Mouse (Mus musculus): Measurements from ENCODE around the gene Ift81.

The Ift81 gene

GRCm38 (mm10) chr5:122625565-122626252 is 11.4 kb upstream of the Ift81 start:
- 85% methylated on average over 14 of the region's 14 CpGs for WGBS

GRCm38 (mm10) chr5:122624952-122625479 is 10.7 kb upstream of the Ift81 start:
- WGBS, result 88% methylated on average over 11 of the region's 11 CpGs

- 60% methylated on average over 9 of the region's 9 CpGs for WGBS
These were observed 9.5 kb upstream of the Ift81 start for GRCm38 (mm10) chr5:122623861-122624260.

GRCm38 (mm10) chr5:122622526-122622925 is 8.2 kb upstream of the Ift81 start:
- WGBS, result 88% methylated on average over 5 of the region's 5 CpGs

GRCm38 (mm10) chr5:122621376-122621886 is 7.1 kb upstream of the Ift81 start:
- 29% methylated on average over 7 of the region's 7 CpGs for WGBS

- 42% methylated on average over 9 of the region's 9 CpGs for WGBS
These were observed 5.5 kb upstream of the Ift81 start for GRCm38 (mm10) chr5:122619686-122620296.

GRCm38 (mm10) chr5:122617718-122618117 is 3.4 kb upstream of the Ift81 start:
- 35% methylated on average over 5 of the region's 5 CpGs for WGBS

- 54% methylated on average over 5 of the region's 5 CpGs for WGBS
These were observed 2.7 kb downstream of the Ift81 start for GRCm38 (mm10) chr5:122611651-122612050.

- 60% methylated on average over 2 of the region's 2 CpGs for WGBS
These were observed 9.4 kb downstream of the Ift81 start for GRCm38 (mm10) chr5:122604894-122605293.

GRCm38 (mm10) chr5:122602233-122602632 is 12.1 kb downstream of the Ift81 start:
- 53% methylated on average over 11 of the region's 11 CpGs for WGBS

- 61% methylated on average over 4 of the region's 4 CpGs for WGBS
These were observed 18.8 kb downstream of the Ift81 start for GRCm38 (mm10) chr5:122595470-122595869.

GRCm38 (mm10) chr5:122589891-122590290 is 24.4 kb downstream of the Ift81 start:
- 83% methylated on average over 4 of the region's 4 CpGs for WGBS

- WGBS, result 42% methylated on average over 9 of the region's 9 CpGs
These were observed 28.8 kb downstream of the Ift81 start for GRCm38 (mm10) chr5:122585546-122585945.

GRCm38 (mm10) chr5:122584093-122584492 is 30.2 kb downstream of the Ift81 start:
- 93% methylated on average over 5 of the region's 5 CpGs for WGBS

GRCm38 (mm10) chr5:122576683-122577329 is 37.5 kb downstream of the Ift81 start:
- WGBS, result 46% methylated on average over 7 of the region's 7 CpGs

GRCm38 (mm10) chr5:122572001-122572400 is 42.3 kb downstream of the Ift81 start:
- WGBS, result 65% methylated on average over 5 of the region's 5 CpGs

GRCm38 (mm10) chr5:122566626-122567025 is 47.7 kb downstream of the Ift81 start:
- WGBS, result 38% methylated on average over 8 of the region's 8 CpGs

- 66% methylated on average over 8 of the region's 8 CpGs for WGBS
These were observed 53.7 kb downstream of the Ift81 start for GRCm38 (mm10) chr5:122560654-122561053.

GRCm38 (mm10) chr5:122558127-122558526 is 56.2 kb downstream of the Ift81 start:
- WGBS, result 58% methylated on average over 10 of the region's 10 CpGs

GRCm38 (mm10) chr5:122555107-122555506 is 59.2 kb downstream of the Ift81 start:
- WGBS, result 87% methylated on average over 2 of the region's 2 CpGs

- 52% methylated on average over 9 of the region's 9 CpGs for WGBS
These were observed 61.7 kb downstream of the Ift81 start for GRCm38 (mm10) chr5:122552638-122553037.

- WGBS, result 74% methylated on average over 8 of the region's 8 CpGs
These were observed 63.9 kb downstream of the Ift81 start for GRCm38 (mm10) chr5:122550460-122550859.
